Mouse (Mus musculus) liver, embryonic 14.5 days (tissue): Measurements from ENCODE around the gene Gpr21. TPM values are rescaled to one million over a fixed set of nuclear protein-coding genes. Genes with fewer than 3 reads are reported as not detected.
A peak's percentile ranks its signal among the peaks of the same experiment; 100 is the strongest.

Experiments used
- ATAC-seq: fragments of 200-750 bp; cut with Nextera tagmentation; 2 replicates; pipeline ENCODE4 v1.8.0; 2017; ENCODE audit warnings: moderate number of reproducible peaks, mild to moderate bottlenecking, moderate library complexity; ENCODE audit not compliant: insufficient read depth
- DNase-seq, 3 experiments: peaks; one replicate each; pipeline ENCODE4 v3.0.0-alpha.2; 2012 to 2013; ENCODE audit warnings: low read depth in 3 of 3, low spot score in 3 of 3
- H3K27ac ChIP-seq: fragments of 300-500 bp; sonication (generic); 2 replicates; pipeline ENCODE4 v1.5.1; 2014; ENCODE audit warnings: moderate library complexity, mild to moderate bottlenecking, control low read depth, inconsistent platforms
- H3K27me3 ChIP-seq: fragments of 300-500 bp; sonication (generic); 2 replicates; pipeline ENCODE4 v1.6.1; 2014; ENCODE audit warnings: mild to moderate bottlenecking, low read length, moderate library complexity; ENCODE audit not compliant: control insufficient read depth, insufficient read depth
- H3K36me3 ChIP-seq: fragments of 300-500 bp; sonication (generic); replicated peaks from 2 replicates; pipeline ENCODE4 v1.6.1; 2014; ENCODE audit warnings: low read depth; ENCODE audit not compliant: control insufficient read depth, insufficient read depth
- H3K4me1 ChIP-seq, 2 experiments: fragments of 200-500 bp in 1 of 2; fragments of 300-500 bp in 1 of 2; sonication (generic) in 1 of 2; replicated peaks; 2 replicates each; pipeline ENCODE4 v1.6.1; 2012 to 2014; ENCODE audit warnings: antibody characterized with exemption in 1 of 2, inconsistent platforms in 1 of 2, low read length in 1 of 2; ENCODE audit not compliant: control insufficient read depth in 2 of 2, insufficient read depth in 2 of 2
- H3K4me2 ChIP-seq: fragments of 300-500 bp; sonication (generic); 2 replicates; pipeline ENCODE4 v1.6.1; 2014; ENCODE audit warnings: low read depth, mild to moderate bottlenecking, control low read depth, moderate library complexity
- H3K4me3 ChIP-seq, 2 experiments: fragments of 200-500 bp in 1 of 2; fragments of 300-500 bp in 1 of 2; sonication (generic) in 1 of 2; 2 replicates each; pipeline ENCODE4 v1.5.1; 2012 to 2014; ENCODE audit warnings: low read depth in 2 of 2, low read length in 2 of 2, mild to moderate bottlenecking in 2 of 2, control low read depth in 1 of 2, inconsistent platforms in 1 of 2, moderate library complexity in 1 of 2; ENCODE audit not compliant: insufficient read depth in 1 of 2
- H3K9ac ChIP-seq: fragments of 300-500 bp; sonication (generic); replicated peaks from 2 replicates; pipeline ENCODE4 v1.6.1; 2014; ENCODE audit warnings: mild to moderate bottlenecking, control low read depth, moderate library complexity
- H3K9me3 ChIP-seq: fragments of 300-500 bp; sonication (generic); 2 replicates; pipeline ENCODE4 v1.6.1; 2016; ENCODE audit warnings: low read length, mixed read lengths; ENCODE audit not compliant: control insufficient read depth
- CTCF ChIP-seq: IDR thresholded peaks from 2 replicates; pipeline ENCODE4 v1.5.1; 2016; ENCODE audit warnings: antibody characterized with exemption, low read depth, control low read depth
- EP300 ChIP-seq: IDR thresholded peaks from 2 replicates; pipeline ENCODE4 v1.6.1; 2016; ENCODE audit warnings: antibody characterized with exemption, low read depth
- WGBS: fragments of 180-500 bp; shearing (Covaris S2); extraction: QIAGEN DNeasy Blood & Tissue Kit; methylation state at CpG from one replicate; pipeline ENCODE4 v1.1.7; 2014; ENCODE audit not compliant: insufficient replicate concordance; 5-methylcytosine and 5-hydroxymethylcytosine counted together
- polyA plus RNA-seq, 2 experiments: library from polyadenylated mRNA; depleted of rRNA in 1 of 2; stranded (reverse) in 1 of 2; unstranded in 1 of 2; fragments of >200 nt; fragmentation: Nextera tagmentation in 1 of 2; extraction: Ambion mirVana in 1 of 2; gene quantifications; 2 replicates each; pipeline versions ENCODE4 v1.2.1 to v1.2.3; 2012 to 2014

The Gpr21 gene
- 0.04 and 0.06 TPM in 2 replicates for polyA plus RNA-seq (2012; rRNA removed)
- polyA plus RNA-seq (2014; fragmentation: Nextera tagmentation; extraction: Ambion mirVana): not detected in 2 replicates

DNA sequence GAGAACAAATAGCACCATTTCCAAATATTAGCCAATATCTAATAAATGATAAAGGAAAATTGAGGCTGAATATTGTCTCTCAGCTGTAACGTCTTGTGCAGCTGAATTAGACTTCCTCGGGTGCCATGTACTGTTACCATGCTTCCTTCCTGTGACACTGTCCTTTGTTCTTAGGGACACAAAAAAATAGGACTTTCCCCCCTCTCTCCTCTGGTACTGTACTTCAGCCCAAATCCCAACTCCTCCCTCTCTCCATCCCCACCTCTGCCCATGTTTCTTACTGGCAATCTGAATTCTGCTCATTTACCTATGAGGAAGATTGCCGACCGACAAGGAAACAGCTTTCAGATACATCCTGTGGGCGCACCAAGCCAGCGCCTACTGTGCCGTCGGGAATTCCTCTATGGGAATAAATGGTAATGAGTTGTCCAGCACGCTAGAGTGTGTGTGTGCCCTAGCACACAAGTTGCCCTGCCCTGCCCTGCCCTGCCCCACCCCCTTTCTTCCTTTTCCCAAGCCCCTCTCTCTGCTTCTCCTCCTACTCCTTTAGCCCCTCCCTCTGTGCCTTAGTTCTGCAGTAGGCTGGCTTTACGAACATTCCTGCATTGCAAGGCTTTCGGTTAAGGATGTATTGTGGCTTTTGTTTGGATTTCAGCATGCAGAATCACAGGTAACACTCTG, at the start of gene Gpr21:
Gene Gpr21, plus strand, starts transcription at position 303 of the 681 bp plus-strand sequence.
- Histone ChIP-seq H3K4me3 (no peak within 1 kb of the TSS), H3K9ac (no peak within 1 kb of the TSS), H3K9me3 (no peaks in the 10 kb centered on the region), H3K27me3 (no peaks in the 10 kb centered on the region), H3K36me3 (no peaks in the 10 kb centered on the region), H3K4me1 (no peaks in the 10 kb centered on the region; a peak in 1 of 4 replicates), H3K27ac (no peak within 1 kb of the TSS), H3K4me2 (no peak within 1 kb of the TSS)
- 35% methylated on average over 11 of the region's 11 CpGs for WGBS
- DNase-seq (no peak), ATAC-seq (no peak)
- TF ChIP-seq CTCF (no peak), EP300 (no peak)

DNA sequence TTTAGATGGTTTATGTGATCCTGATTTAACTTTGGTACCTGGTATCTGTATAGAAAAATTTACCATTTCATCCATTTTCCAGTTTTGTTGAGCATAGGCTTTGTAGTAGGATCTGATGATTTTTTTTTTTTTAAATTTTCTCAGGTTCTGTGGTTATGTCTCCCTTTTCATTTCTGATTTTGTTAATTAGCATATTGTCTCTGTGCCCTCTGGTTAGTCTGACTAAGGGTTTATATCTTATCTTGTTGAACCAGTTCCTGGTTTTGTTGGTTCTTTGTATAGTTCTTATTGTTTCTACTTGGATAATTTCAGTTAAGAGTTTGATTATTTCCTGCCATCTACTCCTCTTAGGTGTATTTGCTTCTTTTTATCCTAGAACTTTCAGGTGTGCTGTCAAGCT, 36.6 kb upstream of the Gpr21 start:
- DNase-seq (no peak), ATAC-seq (no peak)
- H3K9ac ChIP-seq: no peak overlapping the region
- H3K27ac ChIP-seq: no peak overlapping the region
- peak overlapping the region; percentile 29; the same call in 1 of the 2 replicates for H3K4me2 ChIP-seq
- TF ChIP-seq CTCF (no peak), EP300 (no peak)
- H3K4me3 ChIP-seq: no peak overlapping the region
- peaks cover 9% of the 10 kb centered on the region for H3K36me3 ChIP-seq
- H3K4me1 ChIP-seq: 0 out of 4 replicates have a peak, but pooled peaks cover 2 to 4% of the 10 kb centered on the region in 2 experiments
- no peaks in the 10 kb centered on the region for H3K27me3 ChIP-seq
- H3K9me3 ChIP-seq: no peaks in the 10 kb centered on the region

DNA sequence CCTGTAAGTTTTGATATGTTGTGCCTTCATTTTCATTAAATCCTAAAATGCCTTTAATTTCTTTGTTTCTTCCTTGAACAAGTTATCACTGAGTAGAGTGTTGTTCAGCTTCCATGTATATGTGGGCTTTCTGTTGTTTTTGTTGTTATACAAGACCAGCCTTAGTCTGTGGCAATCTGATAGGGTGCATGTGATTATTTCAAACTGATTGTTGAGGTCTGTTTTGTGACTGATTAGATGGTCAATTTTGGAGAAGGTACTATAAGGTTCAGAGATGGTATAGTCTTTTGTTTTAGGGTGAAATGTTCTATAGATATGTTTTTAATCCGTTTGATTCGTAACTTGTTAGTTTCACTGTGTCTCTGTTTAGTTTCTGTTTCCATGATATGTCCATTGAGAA, 36.1 kb upstream of the Gpr21 start:
- DNase-seq (peak; percentile 6 to 27 (median 7)), ATAC-seq (peak; percentile 65; the same call in 1 of the 2 replicates)
- TF ChIP-seq EP300 (peak; percentile 63), CTCF (no peak)
- Histone ChIP-seq H3K27ac (no peak overlapping the region), H3K4me1 (0 out of 4 replicates have a peak, but pooled peaks cover 2 to 4% of the 10 kb centered on the region in 2 experiments), H3K9me3 (no peaks in the 10 kb centered on the region), H3K4me3 (no peak overlapping the region), H3K27me3 (no peaks in the 10 kb centered on the region), H3K4me2 (peak overlapping the region; percentile 29), H3K36me3 (peaks cover 9% of the 10 kb centered on the region), H3K9ac (no peak overlapping the region)
- WGBS: 52% methylated on average over 2 of the region's 2 CpGs

- no peaks in the 10 kb centered on the region for H3K27me3 ChIP-seq
- no peaks in the 10 kb centered on the region for H3K9me3 ChIP-seq
- H3K4me1 ChIP-seq: peaks cover 2 to 7% of the 10 kb centered on the region in 2 experiments; a peak in 3 of 4 replicates
- no peak for DNase-seq
- no peak overlapping the region for H3K4me3 ChIP-seq
- ATAC-seq: no peak
- H3K27ac ChIP-seq: no peak overlapping the region
- 51% methylated on average over 2 of the region's 2 CpGs for WGBS
- TF ChIP-seq EP300 (no peak), CTCF (no peak)
- H3K9ac ChIP-seq: no peak overlapping the region
- no peak overlapping the region for H3K4me2 ChIP-seq
- H3K36me3 ChIP-seq: no peaks in the 10 kb centered on the region; the same call in none of the 2 replicates
These were observed 32.0 kb upstream of the Gpr21 start for GRCm38 (mm10) chr2:37484165-37484564.

- 74% methylated on average over 1 of the region's 1 CpGs for WGBS
- Histone ChIP-seq H3K4me2 (no peak overlapping the region), H3K27ac (no peak overlapping the region), H3K9ac (no peak overlapping the region), H3K9me3 (no peaks in the 10 kb centered on the region), H3K4me1 (peaks cover 0 to 2% of the 10 kb centered on the region in 2 experiments; a peak in 3 of 4 replicates), H3K27me3 (no peaks in the 10 kb centered on the region), H3K36me3 (no peaks in the 10 kb centered on the region; the same call in none of the 2 replicates), H3K4me3 (no peak overlapping the region)
- no peak for ATAC-seq
- TF ChIP-seq CTCF (peak; percentile 57; the same call in 1 of the 2 replicates), EP300 (0 out of 2 replicates have a peak, but pooled peaks have one; percentile 6)
- DNase-seq: peak; percentile 25 to 44 (median 37)
These were observed 30.8 kb upstream of the Gpr21 start for GRCm38 (mm10) chr2:37485370-37485769.
